Mouse (Mus musculus): ENCODE results near the gene Zfp689.

DNA sequence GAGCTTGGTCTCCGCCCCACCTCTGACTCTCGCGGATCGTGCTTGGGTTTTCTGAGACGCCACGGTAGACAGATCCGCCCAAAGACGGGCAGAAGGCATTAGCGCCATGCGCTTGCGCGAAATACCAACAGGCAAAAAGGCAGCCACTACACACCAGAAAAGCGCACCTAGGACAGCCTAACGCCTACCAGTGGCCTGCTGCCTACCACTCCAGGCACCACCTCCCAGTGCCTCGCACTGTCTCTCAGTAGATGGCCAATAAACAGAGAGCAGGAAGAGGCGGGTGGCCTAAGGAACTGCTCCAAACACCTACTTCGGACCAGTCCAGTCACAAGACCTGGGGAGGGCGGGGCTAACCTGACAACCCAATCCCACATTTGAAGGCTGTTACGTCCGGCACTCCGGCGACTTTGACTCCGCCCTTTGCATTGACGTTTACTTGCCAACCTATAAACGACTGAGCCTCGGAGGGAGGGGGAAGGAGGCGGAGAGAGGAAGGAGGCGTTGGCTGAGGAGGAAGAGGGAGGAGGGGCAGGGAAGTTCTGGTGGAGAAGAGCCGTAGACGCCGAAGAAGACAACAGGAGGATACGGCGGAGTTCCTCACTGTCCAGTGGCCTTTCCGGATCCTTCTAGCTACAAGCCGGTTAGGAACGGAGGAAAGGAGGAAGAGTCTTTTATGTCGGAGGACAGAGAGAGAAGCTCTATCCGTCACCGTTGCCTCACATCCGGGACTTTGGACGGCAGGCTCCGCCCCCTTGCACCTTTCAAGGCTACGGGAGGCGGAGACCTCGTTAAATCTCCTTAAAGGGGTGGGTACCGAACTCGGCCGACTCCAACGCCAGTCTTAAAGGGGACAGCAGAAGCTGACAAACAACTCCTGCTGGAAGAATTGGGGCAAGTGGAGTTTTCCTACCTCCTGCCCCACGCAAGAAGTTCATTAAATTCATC lies 29.0 kb upstream of the Zfp689 start:
- TF ChIP-seq CTCF (conservative IDR thresholded peaks at IDR 0.05; ENCODE audit: low read length) (no peak), POU5F1 (IDR thresholded peaks at IDR 0.05; ENCODE audit: borderline replicate concordance, low read length) (no peak), NANOG (IDR thresholded peaks at IDR 0.05; ENCODE audit: borderline replicate concordance, low read length) (no peak)
